Mouse (Mus musculus) lung, embryonic 16.5 days (tissue): ENCODE measurements around the gene Slc22a17. TPM values are rescaled to one million over a fixed set of nuclear protein-coding genes. Genes with fewer than 3 reads are reported as not detected.
"Not testable (repeated sequence)": the region's sequence is repeated elsewhere in the genome, so short reads cannot be mapped to it uniquely, and the experiment has no call there.

Source experiments
- ATAC-seq: fragments of 200-750 bp; cut with Nextera tagmentation; 2 replicates; pipeline ENCODE4 v1.8.0; 2017; ENCODE audit warnings: low read depth, mild to moderate bottlenecking, moderate library complexity
- H3K27ac ChIP-seq: fragments of 300-500 bp; sonication (generic); 2 replicates; pipeline ENCODE4 v1.5.1; 2014; ENCODE audit warnings: mild to moderate bottlenecking, control low read depth, low read length
- H3K27me3 ChIP-seq: fragments of 300-500 bp; sonication (generic); 2 replicates; pipeline ENCODE4 v1.6.1; 2014; ENCODE audit warnings: low read depth, low read length, mixed read lengths; ENCODE audit not compliant: control insufficient read depth, insufficient read depth
- H3K36me3 ChIP-seq: fragments of 300-500 bp; sonication (generic); 2 replicates; pipeline ENCODE4 v1.6.1; 2014; ENCODE audit warnings: low read length; ENCODE audit not compliant: control insufficient read depth, insufficient read depth
- H3K4me1 ChIP-seq: fragments of 300-500 bp; sonication (generic); replicated peaks from 2 replicates; pipeline ENCODE4 v1.6.1; 2014; ENCODE audit warnings: low read length, mixed read lengths; ENCODE audit not compliant: control insufficient read depth, insufficient read depth
- H3K4me2 ChIP-seq: fragments of 300-500 bp; sonication (generic); 2 replicates; pipeline ENCODE4 v1.6.1; 2014; ENCODE audit warnings: low read depth, low read length, control low read depth
- H3K4me3 ChIP-seq: fragments of 300-500 bp; sonication (generic); 2 replicates; pipeline ENCODE4 v1.5.1; 2014; ENCODE audit warnings: mild to moderate bottlenecking, low read length, control low read depth
- H3K9ac ChIP-seq: fragments of 300-500 bp; sonication (generic); 2 replicates; pipeline ENCODE4 v1.6.1; 2014; ENCODE audit warnings: low read length, control low read depth
- H3K9me3 ChIP-seq: fragments of 300-500 bp; sonication (generic); 2 replicates; pipeline ENCODE4 v1.6.1; 2016; ENCODE audit warnings: low read length; ENCODE audit not compliant: control insufficient read depth
- WGBS: fragments of 180-500 bp; shearing (Covaris S2); extraction: QIAGEN DNeasy Blood & Tissue Kit; methylation state at CpG from one replicate; pipeline ENCODE4 v1.1.7; 2014; 5-methylcytosine and 5-hydroxymethylcytosine counted together
- polyA plus RNA-seq: library from polyadenylated mRNA; unstranded; fragments of >200 nt; fragmentation: Nextera tagmentation; extraction: Ambion mirVana; gene quantifications from 2 replicates; pipeline ENCODE4 v1.2.1, GENCODE M21; 2015

Slc22a17 gene
- polyA plus RNA-seq, 1 experiment from 2014 or later, result 27.2 TPM

- no peaks in the 10 kb centered on the region for H3K36me3 ChIP-seq
- ATAC-seq, result no peak
- WGBS, result 72% methylated on average over 3 of the region's 3 CpGs
Measured at GRCm38 (mm10) chr14:54954474-54954873, 41.5 kb upstream of the Slc22a17 start.

GRCm38 (mm10) chr14:54953664-54954206 is 40.8 kb upstream of the Slc22a17 start:
- 81% methylated on average over 8 of the region's 8 CpGs for WGBS
- H3K36me3 ChIP-seq, result no peaks in the 10 kb centered on the region

More at GRCm38 (mm10) chr14:54954474-54954873, 41.5 kb upstream of the Slc22a17 start:
- Histone ChIP-seq H3K4me2 (no peak overlapping the region), H3K9ac (no peak overlapping the region), H3K27me3 (no peaks in the 10 kb centered on the region), H3K27ac (no peak overlapping the region), H3K4me1 (no peaks in the 10 kb centered on the region), H3K9me3 (no peaks in the 10 kb centered on the region), H3K4me3 (no peak overlapping the region)

GRCm38 (mm10) chr14:54951587-54951986 is 38.7 kb upstream of the Slc22a17 start:
- H3K4me3 ChIP-seq, result no peak overlapping the region
- H3K9ac ChIP-seq, result no peak overlapping the region
- H3K4me2 ChIP-seq, result no peak overlapping the region
- no peaks in the 10 kb centered on the region for H3K36me3 ChIP-seq
- 87% methylated on average over 6 of the region's 6 CpGs for WGBS
- H3K9me3 ChIP-seq, result no peaks in the 10 kb centered on the region
- ATAC-seq, result no peak
- no peak overlapping the region for H3K27ac ChIP-seq
- no peaks in the 10 kb centered on the region for H3K4me1 ChIP-seq
- no peaks in the 10 kb centered on the region for H3K27me3 ChIP-seq

More at GRCm38 (mm10) chr14:54953664-54954206, 40.8 kb upstream of the Slc22a17 start:
- no peaks in the 10 kb centered on the region for H3K4me1 ChIP-seq
- H3K4me3 ChIP-seq, result no peak overlapping the region
- no peaks in the 10 kb centered on the region for H3K9me3 ChIP-seq
- H3K4me2 ChIP-seq, result no peak overlapping the region
- no peak overlapping the region for H3K27ac ChIP-seq
- H3K9ac ChIP-seq, result no peak overlapping the region
- H3K27me3 ChIP-seq, result no peaks in the 10 kb centered on the region
- ATAC-seq, result no peak

GRCm38 (mm10) chr14:54950493-54950892 is 37.6 kb upstream of the Slc22a17 start:
- no peak overlapping the region for H3K9ac ChIP-seq
- ATAC-seq, result no peak
- no peaks in the 10 kb centered on the region for H3K4me1 ChIP-seq
- H3K36me3 ChIP-seq, result no peaks in the 10 kb centered on the region
- 57% methylated on average over 12 of the region's 12 CpGs for WGBS
- H3K27me3 ChIP-seq, result no peaks in the 10 kb centered on the region
- no peak overlapping the region for H3K4me2 ChIP-seq
- no peak overlapping the region for H3K27ac ChIP-seq
- no peak overlapping the region for H3K4me3 ChIP-seq
- no peaks in the 10 kb centered on the region for H3K9me3 ChIP-seq

- H3K9me3 ChIP-seq, result no peaks in the 10 kb centered on the region
- no peaks in the 10 kb centered on the region for H3K27me3 ChIP-seq
- ATAC-seq, result 0 out of 2 replicates have a peak, but pooled peaks have one; percentile 2
- 77% methylated on average over 9 of the region's 9 CpGs for WGBS
- no peak overlapping the region for H3K27ac ChIP-seq
- H3K36me3 ChIP-seq, result no peaks in the 10 kb centered on the region
- H3K4me1 ChIP-seq, result no peaks in the 10 kb centered on the region
- H3K4me3 ChIP-seq, result no peak overlapping the region
- H3K9ac ChIP-seq, result no peak overlapping the region
- no peak overlapping the region for H3K4me2 ChIP-seq
Measured at GRCm38 (mm10) chr14:54948781-54949180, 35.8 kb upstream of the Slc22a17 start.

GRCm38 (mm10) chr14:54947008-54947407 is 34.1 kb upstream of the Slc22a17 start:
- H3K4me2 ChIP-seq, H3K27ac ChIP-seq, H3K27me3 ChIP-seq, H3K9ac ChIP-seq, ATAC-seq, H3K9me3 ChIP-seq, H3K36me3 ChIP-seq, H3K4me1 ChIP-seq, H3K4me3 ChIP-seq: not testable (repeated sequence)
- 79% methylated on average over 7 of the region's 11 CpGs for WGBS

GRCm38 (mm10) chr14:54945975-54946704 is 33.2 kb upstream of the Slc22a17 start:
- Histone ChIP-seq H3K27me3 (no peaks in the 10 kb centered on the region), H3K27ac (no peak overlapping the region), H3K4me1 (no peaks in the 10 kb centered on the region), H3K4me2 (no peak overlapping the region), H3K9me3 (no peaks in the 10 kb centered on the region), H3K4me3 (no peak overlapping the region), H3K36me3 (no peaks in the 10 kb centered on the region), H3K9ac (no peak overlapping the region)
- no peak for ATAC-seq
- WGBS, result 74% methylated on average over 19 of the region's 19 CpGs

GRCm38 (mm10) chr14:54944939-54945338 is 32.0 kb upstream of the Slc22a17 start:
- Histone ChIP-seq H3K4me1 (no peaks in the 10 kb centered on the region; the same call in 1 of the 2 replicates), H3K27ac (no peak overlapping the region), H3K4me2 (no peak overlapping the region), H3K27me3 (no peaks in the 10 kb centered on the region), H3K4me3 (no peak overlapping the region), H3K36me3 (no peaks in the 10 kb centered on the region), H3K9ac (no peak overlapping the region), H3K9me3 (no peaks in the 10 kb centered on the region)
- no peak for ATAC-seq
- 44% methylated on average over 2 of the region's 2 CpGs for WGBS

- H3K27me3 ChIP-seq, result no peaks in the 10 kb centered on the region
- 93% methylated on average over 7 of the region's 7 CpGs for WGBS
- H3K27ac ChIP-seq, result no peak overlapping the region
- H3K4me3 ChIP-seq, result no peak overlapping the region
- H3K36me3 ChIP-seq, result no peaks in the 10 kb centered on the region
- no peak overlapping the region for H3K4me2 ChIP-seq
- H3K9me3 ChIP-seq, result no peaks in the 10 kb centered on the region
- no peak overlapping the region for H3K9ac ChIP-seq
- no peak for ATAC-seq
- H3K4me1 ChIP-seq, result no peaks in the 10 kb centered on the region; the same call in 1 of the 2 replicates
Measured at GRCm38 (mm10) chr14:54943971-54944370, 31.0 kb upstream of the Slc22a17 start.
